Mouse (Mus musculus) lung, adult 18-20 months (tissue): ENCODE measurements around the gene Mapk3.
"Not testable (repeated sequence)": the region's sequence is repeated elsewhere in the genome, so short reads cannot be mapped to it uniquely, and the experiment has no call there.

Experiments used
- DNase-seq, 2 experiments: peaks; one replicate each; pipeline ENCODE4 v3.0.0; 2022; ENCODE audit warnings: mixed read lengths in 2 of 2

Gene Mapk3

DNA sequence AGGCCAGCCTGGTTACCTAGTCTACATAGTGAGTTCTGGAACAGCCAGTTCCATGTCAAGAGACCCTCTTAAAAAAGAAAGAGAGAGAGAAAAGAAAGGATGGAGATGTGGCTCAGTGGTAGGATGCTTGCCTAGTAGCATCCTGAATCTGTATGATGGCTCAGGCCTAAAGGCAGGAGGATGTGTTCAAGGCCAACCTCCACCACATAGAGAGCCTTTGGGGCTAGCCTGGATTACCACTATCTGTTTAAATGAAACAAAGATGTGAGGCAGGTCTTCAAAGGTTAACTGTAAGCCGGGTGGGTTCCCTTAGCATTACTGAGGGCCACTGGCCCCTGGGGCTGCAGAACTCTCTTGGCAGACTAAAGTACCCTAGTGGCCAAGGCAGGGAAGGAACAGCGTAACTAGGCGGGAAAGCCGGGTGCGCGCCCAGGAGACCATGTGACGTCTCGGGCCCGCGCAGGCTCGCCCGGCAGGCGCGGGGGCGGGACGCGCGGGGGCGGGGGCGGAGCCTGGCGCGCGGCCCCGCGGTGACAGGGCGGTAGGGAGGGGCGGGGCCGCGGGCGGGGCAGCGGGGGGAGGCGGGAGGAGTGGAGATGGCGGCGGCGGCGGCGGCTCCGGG, at the start of gene Mapk3:
Gene Mapk3 (plus strand): TSS at position 552 of the 622 bp plus-strand sequence.
- peak; percentile 89 to 93 for DNase-seq

DNA sequence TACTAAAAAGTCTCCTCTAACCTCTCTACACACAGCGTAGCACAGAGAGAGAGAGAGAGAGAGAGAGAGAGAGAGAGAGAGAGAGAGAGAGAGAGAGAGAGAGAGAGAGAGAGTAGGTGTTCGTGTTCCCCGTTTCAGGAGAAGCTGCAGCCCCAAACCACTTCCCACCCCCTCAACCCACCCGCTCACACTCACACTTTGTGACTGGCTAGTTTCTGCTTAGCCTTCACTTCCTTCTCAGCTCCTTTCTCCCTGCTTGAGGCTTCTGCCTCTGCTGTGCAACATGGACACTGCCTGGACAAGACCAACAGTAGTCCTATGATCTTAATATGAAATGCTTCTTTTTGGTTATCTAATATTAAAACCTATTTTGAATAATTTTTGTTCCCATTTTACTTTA, 49.1 kb upstream of the Mapk3 start:
- DNase-seq, result no peak

DNA sequence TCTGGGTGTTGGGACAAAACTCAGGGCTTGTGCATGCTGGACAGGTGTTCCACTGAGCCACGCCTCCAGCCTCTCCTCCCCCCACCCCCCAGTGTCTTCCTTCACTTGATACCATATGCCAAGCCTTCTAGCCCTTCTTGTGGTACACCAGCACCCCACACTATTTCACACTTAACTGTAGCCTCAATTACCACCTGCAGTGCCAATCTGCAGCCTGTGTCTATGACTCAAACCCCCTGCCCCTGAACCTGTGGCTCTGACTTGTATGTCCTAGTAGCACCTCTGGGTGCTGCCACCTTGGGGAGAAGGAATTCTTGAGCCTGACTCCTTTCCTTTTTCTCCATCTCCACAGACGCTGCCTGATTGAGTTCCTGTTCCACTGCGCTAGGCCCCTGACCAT, 47.5 kb upstream of the Mapk3 start:
- no peak for DNase-seq

DNA sequence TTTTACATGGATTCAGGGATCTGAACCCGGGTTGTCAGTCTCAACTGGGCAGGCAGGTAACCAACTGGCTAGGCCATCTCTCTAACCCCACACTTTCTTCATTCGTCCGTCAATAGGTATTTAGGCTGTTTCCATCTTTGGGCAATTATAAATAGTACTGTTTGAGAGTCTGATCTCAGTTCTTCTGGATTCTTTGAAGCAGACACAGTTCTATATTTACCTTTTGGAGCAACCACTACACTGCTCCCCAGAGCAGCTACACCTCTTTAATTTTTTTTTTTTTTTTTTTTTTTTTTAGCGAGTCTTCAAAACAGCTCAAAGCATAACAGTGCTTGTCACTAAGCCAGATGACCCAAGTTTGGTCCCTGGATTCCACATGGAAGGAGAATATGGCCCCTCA, 43.7 kb upstream of the Mapk3 start:
- DNase-seq, result no peak

DNA sequence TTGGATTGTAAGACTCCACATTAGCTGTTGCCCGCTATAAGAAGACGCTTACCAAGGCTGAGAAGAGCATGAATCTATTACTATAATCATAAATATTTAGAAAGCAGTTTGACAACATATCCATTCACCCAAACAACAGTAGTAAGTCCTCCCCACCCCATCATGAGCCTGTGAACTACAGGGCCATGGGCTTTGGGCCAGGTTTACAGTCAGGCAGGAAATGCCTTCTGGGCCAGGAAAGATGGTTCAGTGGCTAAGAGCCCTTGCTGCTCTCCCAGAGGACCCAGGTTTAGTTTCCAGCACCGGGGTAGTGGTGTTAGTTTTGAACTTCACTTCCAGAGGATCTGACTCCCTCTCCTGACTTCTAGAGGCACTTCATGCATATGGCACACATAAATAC, 41.8 kb upstream of the Mapk3 start:
- no peak for DNase-seq

DNA sequence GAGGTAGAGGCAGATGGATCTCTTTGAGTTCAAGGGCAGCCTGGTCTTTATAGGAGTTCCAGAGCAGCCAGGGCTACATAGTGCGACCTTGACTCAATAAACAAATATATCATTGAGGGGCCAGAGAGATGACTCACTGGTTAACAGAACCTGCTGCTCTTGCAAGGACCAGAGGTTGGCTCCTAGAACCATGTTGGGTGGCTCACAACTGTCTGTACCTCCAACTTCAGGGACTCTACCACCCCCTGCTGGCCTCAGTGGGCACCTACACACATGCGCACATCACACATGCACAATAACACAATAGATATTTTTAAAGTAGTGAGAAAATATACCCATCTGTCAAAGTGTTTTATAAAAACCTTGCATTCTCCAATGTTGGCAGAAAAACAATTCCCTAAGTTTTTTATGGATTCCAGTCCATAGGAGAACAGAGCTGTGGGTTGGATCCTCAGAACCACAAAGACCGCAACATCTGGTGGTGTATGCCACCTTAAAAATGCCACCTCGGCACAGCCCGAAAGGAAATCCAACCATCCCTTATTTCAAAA, 40.5 kb upstream of the Mapk3 start:
- no peak for DNase-seq

DNA sequence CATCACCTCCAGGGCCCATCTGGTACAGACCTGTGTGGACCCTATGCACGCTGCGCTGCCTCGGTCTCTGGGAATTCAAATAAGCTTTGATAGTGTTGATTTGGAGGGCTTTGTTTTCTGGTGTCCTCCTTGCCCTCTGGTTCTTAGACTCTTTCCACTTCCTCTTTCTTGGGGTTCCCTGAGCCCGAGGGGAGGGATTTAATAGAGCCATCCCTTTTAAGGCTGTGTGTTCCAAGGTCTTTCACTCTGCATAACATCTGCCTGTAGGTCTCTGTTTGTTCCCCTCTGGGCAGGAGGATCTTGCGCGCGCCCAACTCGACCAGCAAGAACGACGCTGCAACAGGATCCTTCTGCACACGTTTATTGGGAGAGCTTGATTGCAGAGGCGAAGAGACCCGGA, 37.8 kb upstream of the Mapk3 start:
- no peak for DNase-seq

DNA sequence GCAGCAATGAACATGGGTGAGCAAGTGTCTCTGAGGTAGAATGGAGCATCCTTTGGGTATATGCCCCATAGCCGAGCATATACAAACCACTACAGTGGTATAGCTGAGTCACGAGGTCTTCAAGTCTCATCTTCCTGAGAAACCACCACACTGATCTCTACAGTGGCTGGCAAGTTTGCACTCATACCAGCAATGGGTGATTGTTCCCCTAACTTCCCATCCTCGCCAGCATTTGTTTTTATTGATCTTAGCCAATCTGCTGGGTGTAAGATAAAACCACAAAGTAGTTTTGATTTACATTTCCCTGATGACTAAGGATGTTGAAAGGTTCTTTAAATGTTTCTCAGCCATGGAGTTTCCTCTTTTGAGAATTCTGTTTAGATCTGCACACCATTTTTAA, 34.3 kb upstream of the Mapk3 start:
- no peak for DNase-seq

DNA sequence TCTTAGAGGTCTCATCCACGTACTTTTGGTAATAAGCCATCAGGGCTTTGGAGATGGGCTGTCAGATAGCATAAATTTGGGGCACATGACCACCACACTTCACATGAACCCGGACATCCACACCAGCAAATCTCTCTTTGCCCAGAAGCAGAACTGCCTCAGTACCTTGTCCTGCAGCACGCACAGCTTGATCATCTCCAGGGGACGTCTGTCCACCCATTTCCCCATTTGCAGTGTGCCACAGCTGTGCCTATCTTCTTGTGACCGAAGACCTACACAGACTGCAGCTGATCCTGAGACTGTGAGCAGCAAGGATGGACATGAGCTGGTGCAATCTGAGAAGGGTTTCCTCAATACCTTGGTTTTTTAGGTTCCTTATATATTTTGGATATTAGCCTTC, 33.7 kb upstream of the Mapk3 start:
- no peak for DNase-seq

DNA sequence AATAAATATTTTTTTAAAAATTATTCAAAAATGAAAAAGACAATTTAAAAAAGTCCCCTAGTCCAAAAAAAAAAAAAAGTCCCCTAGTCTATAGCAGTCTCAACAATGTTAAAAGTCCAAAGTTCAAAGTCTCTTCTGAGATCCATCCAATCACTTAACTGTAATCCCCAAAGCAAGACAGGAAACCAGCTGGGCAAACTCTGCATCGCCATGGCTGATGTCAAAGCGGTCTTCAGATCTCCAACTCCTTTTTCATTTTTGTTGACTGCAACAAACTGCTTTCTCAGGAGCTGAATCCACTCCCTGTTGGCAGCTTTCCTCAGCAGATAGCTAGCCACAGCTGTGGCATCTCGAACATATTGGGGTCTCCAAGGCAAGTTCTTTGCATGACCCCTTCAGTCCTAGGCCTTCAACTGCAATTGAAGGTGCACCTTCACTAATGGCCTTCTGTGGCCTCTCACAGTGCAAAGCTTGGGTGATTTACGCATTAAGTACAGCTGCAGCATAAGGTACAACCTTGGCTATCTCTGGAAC, 29.1 kb upstream of the Mapk3 start:
- DNase-seq, result not testable (repeated sequence)

DNA sequence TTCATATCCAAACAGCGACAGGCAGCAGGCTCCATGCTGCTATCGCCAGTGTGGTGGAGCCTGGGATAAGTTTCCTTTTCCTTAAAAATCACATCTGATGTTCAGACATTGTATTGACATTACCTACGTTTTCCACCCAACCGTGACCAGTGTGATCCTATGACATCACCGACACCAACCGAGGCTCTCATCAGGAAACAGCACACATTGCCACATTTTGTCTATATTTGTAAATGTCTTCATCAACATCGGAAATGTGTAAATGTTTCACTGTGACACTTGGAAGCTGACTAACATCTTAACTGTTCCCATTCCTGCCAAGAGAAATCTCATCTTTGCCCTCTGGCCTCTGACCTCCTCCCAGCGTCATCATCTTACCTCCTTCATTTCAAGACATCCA, 23.3 kb upstream of the Mapk3 start:
- DNase-seq, result no peak

DNA sequence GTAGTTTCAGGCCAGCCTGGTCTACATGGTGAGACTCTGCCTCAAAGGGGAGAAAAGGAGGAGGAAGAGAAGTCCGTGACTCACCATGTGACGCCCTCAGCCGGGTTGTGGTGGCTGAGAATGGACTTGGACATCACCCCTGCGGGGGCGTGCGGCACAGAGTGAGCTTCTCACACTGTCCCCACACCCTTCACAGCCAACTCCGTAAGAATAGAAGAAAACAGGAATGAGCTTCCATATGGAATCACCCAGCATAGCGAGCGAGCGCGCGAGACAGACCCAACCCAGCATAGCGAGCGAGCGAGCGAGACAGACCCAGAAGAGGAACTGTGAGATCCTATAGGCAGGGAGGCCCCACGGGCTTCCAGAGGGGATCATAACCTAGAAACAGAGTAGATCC, 19.9 kb upstream of the Mapk3 start:
- DNase-seq, result no peak

DNA sequence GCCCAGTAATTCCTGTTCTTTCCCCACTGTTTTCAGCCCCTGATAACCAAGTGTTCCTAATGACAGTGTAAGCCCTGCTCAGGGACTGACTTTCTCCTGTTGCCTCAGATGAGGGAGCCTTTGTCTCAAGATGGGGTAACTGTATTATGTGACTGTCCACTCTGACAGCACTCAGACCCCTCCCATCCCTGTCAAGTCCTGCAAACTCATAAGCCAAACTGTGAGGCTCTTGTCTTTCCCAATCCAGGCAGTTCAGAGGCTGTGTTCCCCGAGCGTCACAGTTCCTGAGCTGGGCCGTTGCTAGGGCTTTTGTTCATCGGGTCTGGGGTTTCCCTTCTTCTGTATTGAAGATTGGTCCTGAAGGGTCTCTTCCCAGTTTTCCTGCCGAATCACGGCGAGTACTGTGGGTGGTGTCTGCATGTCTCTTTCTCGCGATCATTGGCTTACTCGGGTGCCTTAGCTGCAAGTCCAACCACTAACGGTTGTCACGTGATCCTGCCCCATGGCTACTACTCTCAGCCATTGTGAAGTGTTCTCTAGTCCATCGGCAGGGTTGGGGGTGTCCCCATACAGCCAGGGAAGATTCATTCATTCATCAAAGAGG, 19.2 kb upstream of the Mapk3 start:
- DNase-seq, result no peak

DNA sequence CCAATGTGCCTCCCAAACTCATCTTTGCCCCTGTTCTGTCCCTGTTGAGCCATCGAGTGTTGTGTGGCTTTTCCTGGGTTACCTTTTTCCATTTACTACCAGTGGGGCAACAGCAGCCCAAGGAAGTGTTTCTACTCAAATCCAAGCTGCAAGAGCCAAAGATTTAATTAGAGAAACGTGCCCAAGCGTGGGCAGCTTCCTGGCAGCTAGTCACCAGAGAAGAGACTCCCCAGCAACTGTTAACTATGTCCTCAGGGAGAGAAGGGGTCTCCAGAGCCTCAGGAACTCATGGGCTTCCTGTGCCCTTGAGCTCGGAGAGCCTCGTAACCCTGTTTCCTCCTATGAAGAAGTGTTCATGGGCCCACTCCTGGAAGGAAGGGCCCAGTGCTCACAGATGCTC, 18.4 kb upstream of the Mapk3 start:
- DNase-seq, result no peak

DNA sequence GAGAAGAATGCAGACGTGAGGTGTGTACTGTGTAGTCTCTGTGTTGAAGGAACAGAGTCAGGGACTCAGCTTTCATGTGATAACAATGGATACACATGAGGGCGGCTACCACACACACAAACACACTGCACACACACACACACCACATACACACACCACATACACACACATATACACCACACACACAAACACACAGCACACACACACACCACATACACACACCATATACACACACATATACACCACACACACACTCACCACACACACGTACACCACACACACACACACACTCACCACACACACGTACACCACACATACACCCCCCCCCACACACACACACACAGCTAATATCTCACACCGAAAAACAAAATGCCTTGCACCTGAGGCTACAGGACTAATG, 17.9 kb upstream of the Mapk3 start:
- DNase-seq, result no peak

DNA sequence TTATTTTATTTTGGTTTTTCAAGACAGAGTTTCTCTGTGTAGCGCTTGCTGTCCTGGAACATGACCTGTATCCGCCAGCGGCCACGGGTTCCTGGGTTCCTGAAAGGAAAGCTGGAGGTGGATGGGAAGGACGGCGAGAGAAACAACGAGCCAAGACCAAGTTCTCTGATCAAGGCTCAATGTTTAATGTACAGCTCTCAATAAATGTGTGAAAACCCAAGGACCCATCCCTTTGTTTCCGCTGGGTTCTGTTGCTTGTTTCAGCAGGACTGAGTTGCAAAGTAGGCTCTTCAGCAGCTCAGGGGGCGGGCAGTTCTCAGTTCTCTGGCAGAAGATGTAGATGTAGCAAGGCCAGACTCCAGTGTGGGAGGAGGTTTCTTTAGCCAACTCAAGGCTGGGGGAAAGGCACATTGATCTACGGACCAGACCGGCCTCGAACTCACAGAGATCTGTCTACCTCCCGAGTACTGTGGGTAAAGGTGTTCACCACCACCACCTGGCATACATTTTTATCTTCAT, 17.4 kb upstream of the Mapk3 start:
- DNase-seq, result no peak

DNA sequence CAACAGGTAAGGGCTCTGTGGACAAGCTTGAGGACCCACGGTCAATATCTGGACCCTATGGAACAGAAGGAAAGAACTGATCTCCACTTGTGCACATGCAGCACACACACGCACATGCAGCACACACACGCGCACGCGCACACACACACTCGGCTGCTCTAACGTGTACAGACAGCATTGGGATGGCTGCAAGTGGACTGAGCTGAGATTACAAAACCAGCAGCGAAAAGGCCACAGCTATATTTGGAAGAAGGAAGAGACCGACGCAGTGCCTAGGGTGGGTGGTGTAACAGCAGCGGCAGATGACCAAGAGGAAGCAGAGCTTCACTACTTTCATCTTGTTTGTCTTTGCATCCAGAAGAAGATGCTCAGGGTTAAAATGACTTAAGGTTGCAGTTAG, 13.3 kb upstream of the Mapk3 start:
- DNase-seq, result peak in 1 of 2 experiments; percentile 48

DNA sequence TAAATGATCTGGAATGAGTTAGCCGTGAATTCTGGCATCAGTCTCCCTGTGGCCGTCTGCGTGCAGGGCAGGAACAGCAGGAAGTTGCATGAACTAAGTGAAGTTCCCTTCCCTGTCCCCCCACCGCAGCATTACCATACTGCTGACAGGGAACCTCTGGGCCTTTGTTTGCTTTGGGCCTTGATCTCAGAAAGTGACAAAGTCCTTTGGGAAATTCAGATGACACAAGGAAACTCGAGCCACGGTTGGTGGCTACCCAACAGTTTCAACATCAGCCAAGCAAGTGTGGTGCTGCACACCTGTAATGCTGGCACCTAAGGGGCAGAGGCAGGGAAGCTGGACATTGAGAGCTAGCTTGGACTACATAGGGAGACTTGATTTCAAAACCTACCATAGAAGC, 12.6 kb upstream of the Mapk3 start:
- no peak for DNase-seq

DNA sequence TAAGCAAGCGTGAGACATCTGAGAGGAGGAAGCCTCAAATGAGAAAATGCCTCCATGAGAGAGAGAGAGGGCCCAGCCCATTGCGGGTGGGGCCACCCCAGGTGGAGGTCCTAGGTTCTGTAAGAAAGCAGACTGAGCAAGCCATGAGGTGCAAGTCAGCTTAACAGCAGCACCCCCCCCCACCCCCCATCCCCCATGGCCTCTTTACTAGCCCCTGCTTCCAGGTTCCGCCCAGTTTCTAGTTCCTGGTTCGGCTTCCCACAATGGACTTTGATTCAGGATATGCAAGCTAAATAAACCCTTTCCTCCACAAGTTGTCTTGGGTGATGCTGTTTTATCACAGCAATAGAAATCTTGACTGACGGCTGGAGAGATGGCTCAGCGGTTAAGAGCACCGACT, 10.6 kb upstream of the Mapk3 start:
- no peak for DNase-seq

DNA sequence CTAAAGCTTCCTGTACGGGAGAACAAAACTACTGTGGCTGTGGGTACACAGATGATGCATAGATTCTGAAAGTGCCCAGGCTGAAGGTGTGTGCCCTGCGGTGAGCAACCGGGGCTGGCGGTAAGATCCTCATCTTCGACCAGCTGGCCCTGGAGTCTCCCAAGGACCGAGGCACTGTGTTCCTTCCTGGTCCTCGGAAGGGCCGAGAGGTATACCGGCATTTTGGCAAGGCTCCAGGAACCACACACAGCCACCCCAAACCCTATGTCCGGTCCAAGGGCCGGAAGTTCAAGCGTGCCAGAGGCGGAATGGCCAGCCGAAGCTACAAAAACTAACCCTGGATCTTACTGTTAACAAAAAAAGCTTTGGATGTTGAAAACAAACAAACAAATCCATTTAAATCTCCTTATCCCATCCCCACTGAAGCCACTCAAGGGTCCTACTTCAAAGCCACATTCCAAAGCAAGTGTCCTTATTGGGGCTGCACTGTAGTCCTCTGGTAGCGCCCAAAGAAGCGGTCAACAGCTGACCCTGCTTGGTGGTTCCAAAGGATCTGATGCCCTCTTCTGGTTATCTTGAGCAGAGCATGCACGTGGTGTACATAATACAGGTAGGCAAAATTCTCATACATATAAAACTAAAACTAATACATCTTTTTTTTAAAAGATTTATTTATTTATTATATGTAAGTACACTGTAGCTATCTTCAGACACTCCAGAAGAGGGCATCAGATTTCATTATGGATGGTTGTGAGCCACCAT, 9.6 kb upstream of the Mapk3 start:
- DNase-seq, result no peak

DNA sequence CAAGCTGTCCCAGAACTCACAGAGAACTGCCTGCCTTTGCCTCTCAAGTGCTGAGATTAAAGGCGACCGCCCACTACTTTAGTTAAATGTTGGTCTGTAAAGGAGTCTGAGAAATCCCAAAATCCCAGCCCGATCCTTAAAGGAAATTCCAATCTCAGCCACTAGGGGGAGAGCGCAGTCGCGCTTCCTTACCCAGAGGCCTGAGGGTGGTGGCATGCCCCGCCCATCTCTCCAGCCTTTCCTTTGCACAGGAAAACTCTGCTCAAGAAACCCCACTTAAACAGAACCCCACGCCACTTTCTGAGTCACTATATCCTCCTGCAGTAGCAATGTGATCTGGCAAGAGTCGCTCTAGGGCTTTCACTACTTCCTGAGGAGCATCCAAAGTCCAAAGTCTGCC, 4.5 kb upstream of the Mapk3 start:
- peak; percentile 78 to 86 for DNase-seq

DNA sequence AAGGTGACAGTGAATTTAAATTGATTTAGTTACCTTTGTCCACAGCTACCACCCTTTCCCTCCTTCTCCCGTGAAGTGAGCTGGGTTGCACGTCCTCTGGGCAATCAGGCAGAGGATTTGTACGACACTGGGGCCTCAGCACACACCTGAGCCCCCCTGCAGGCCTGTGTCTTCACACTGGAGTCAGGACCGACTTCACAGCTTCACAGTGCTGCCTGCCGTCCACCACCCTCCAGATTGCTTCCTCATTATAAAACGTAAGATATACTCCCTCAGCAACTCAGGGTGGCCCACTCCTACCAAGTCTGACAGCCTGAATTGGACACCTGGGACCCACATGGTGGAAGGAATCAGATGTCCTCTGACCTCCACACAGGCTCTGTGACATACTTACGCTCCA, 862 bp upstream of the Mapk3 start:
- DNase-seq, result no peak

DNA sequence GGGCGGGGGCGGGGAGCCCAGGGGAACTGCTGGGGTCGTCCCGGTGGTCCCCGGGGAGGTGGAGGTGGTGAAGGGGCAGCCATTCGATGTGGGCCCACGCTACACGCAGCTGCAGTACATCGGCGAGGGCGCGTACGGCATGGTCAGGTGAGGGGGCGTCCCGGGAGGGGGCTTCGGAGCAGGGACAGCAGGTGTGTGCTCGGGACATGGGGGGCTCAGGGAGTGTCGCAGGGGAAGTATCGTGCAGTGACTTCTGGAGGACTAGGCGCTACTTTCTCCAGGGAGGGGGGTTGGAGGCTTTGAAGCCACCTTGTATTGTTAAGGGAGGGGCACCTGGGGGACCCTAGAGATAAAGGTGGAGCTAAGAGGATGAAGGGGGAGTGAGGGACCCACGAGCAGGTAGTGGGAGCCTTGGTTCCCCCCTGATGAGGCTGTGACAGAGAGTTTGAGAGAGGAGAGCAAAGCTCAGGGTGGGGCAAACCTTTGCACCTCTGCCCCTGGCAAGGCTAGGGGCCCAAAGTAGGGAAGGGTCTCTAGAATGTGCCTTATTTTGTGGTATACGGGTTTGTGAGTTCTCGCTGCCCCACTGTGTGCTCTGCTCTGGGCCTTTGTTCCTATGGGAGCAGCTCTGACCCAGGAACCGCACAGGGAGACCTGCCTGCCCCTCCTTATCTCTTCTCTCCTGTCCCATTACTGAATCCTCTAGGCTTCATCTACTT, 430 bp downstream of the Mapk3 start:
- peak in 1 of 2 experiments; percentile 43 for DNase-seq
